ENCODE assay signal across 10 mouse cellular contexts in the genomic region with DNA sequence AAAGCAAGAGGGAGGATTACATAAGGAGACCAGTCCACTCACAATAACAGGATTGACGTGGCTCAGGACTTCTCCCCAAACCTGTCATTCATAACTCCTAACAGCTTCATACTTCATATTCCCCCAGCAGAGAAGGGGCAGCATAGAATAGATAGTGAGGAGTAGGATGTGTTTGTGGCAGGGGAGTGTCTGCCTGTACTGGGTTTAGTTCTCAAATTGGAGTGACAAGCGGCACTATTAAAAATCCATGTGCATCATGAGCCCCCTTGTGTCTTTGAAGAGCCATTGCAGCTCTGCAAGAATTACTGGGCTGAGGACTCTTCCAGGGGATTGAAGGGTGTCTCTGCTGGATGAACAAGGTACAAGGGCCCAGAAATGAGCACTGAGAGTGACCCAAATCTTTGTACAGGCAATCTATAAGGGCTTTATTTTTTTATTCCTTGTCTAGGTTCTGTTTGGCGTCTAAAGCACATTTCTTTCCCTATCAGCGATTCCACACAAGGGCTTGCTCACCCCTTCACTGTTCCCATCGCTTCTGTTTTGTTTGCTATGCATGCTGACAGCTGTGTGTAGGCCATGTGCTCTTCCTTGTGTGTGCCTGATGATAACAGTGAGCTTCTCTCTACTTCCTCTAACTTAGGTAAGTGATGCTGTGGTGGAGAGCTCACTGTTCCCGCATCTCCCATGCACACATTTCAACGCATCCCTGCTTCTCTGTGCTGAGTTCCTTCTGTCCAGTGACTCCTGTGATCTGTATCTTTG.
DNase-seq lines count a peak whose midpoint lies in the region; ATAC-seq and TF ChIP-seq lines count a peak whose summit lies in the region.
"Had no signal": no experiment of that assay in that cellular context is flagged by ENCODE, and none has a peak within 500 bp of the region (broad histone marks: within the 10 kb centered on the region; RNA-seq: fewer than 3 reads in every experiment).

No protein-coding gene starts in this region.

- H3K4me3 ChIP-seq in ES-E14 (ENCODE audit: insufficient read depth in 1 of 2, low read depth in 1 of 2, low read length in 2 of 2, poor library complexity in 1 of 2, severe bottlenecking in 1 of 2), result no peak overlapping the region
- H3K4me3 ChIP-seq in hindbrain, embryonic 16.5 days (ENCODE audit: low read length), result no peak overlapping the region
- H3K4me3 ChIP-seq: heart, embryonic 13.5 days; megakaryocyte, embryonic 14.5 days had no signal

- no peaks in the 10 kb centered on the region for H3K36me3 ChIP-seq in ES-E14 (ENCODE audit: control insufficient read depth, insufficient read depth, low read length, poor library complexity, severe bottlenecking)
- no peaks in the 10 kb centered on the region for H3K36me3 ChIP-seq in hindbrain, embryonic 16.5 days (ENCODE audit: control insufficient read depth, insufficient read depth, low read length)
- H3K36me3 ChIP-seq: heart, embryonic 13.5 days had no signal

- H3K9me3 ChIP-seq in ES-E14 (ENCODE audit: control insufficient read depth, insufficient read depth, low read depth, low read length), result no peaks in the 10 kb centered on the region
- H3K9me3 ChIP-seq in hindbrain, embryonic 16.5 days (ENCODE audit: control insufficient read depth, low read length), result no peaks in the 10 kb centered on the region
- H3K9me3 ChIP-seq: heart, embryonic 13.5 days; megakaryocyte, embryonic 14.5 days had no signal

- H3K4me1 ChIP-seq in ES-E14 (ENCODE audit: control insufficient read depth in 2 of 2, insufficient read depth in 2 of 2, low read length in 2 of 2, poor library complexity in 1 of 2), result no peaks in the 10 kb centered on the region
- no peaks in the 10 kb centered on the region for H3K4me1 ChIP-seq in hindbrain, embryonic 16.5 days (ENCODE audit: control insufficient read depth, insufficient read depth, low read depth, low read length)
- H3K4me1 ChIP-seq: megakaryocyte, embryonic 14.5 days had no signal

- no peaks in the 10 kb centered on the region for H3K27me3 ChIP-seq in hindbrain, embryonic 16.5 days (replicated peaks; ENCODE audit: control insufficient read depth, insufficient read depth, low read length)
- H3K27me3 ChIP-seq: megakaryocyte, embryonic 14.5 days had no signal

- DNase-seq in kidney, adult 18-20 months, result peak; percentile 3
- no peak for DNase-seq in kidney, postnatal 4 days
- no peak for DNase-seq in ES-E14 (ENCODE audit: low read depth, low spot score)
- DNase-seq in cerebellum, postnatal 25 days, result peak; percentile 49 to 60
- no peak for DNase-seq in yolk sac, embryonic 10.5 days (ENCODE audit: low spot score)
- no peak for DNase-seq in ovary, adult 18-20 months (ENCODE audit: low spot score)
- DNase-seq in kidney, adult 8-10 months, result no peak

- no peak overlapping the region for H3K27ac ChIP-seq in ES-E14 (ENCODE audit: insufficient read depth, low read depth, low read length, poor library complexity, severe bottlenecking)
- H3K27ac ChIP-seq in hindbrain, embryonic 16.5 days (ENCODE audit: low read depth, low read length), result no peak overlapping the region
- H3K27ac ChIP-seq: heart, embryonic 13.5 days had no signal

- in situ Hi-C loops in ES-E14 (cut with MboI; ENCODE audit: low sequenced_read_pairs in 2 of 2, unreplicated experiment in 2 of 2), result loop anchor here (5.0 to 25.0 kb wide), 2 partner anchors 836 kb away; no protein-coding TSS in a partner anchor

- H3K9ac ChIP-seq in ES-E14 (ENCODE audit: insufficient read depth, low read depth, low read length, poor library complexity, severe bottlenecking), result no peak overlapping the region
- H3K9ac ChIP-seq in hindbrain, embryonic 16.5 days (ENCODE audit: low read depth, low read length), result no peak overlapping the region; the same call in 1 of the 2 replicates
- H3K9ac ChIP-seq: heart, embryonic 13.5 days had no signal

- 66% methylated on average over 7 of the region's 7 CpGs for WGBS in hindbrain, embryonic 16.5 days

- peak; percentile 83 for ATAC-seq in hindbrain, embryonic 16.5 days

- no peak overlapping the region for H3K4me2 ChIP-seq in hindbrain, embryonic 16.5 days (ENCODE audit: low read length)
- H3K4me2 ChIP-seq: heart, embryonic 13.5 days had no signal

TF ChIP-seq in ES-E14, 5 proteins besides CTCF, POLR2A, EP300 and RAD21:
- TF ChIP-seq ZC3H11A (IDR thresholded peaks at IDR 0.05; ENCODE audit: borderline replicate concordance, low read depth, low read length) (peak; percentile 42; the same call in 1 of the 2 replicates), ZNF384 (IDR thresholded peaks at IDR 0.05; ENCODE audit: low read depth, low read length) (no peak)

Comparison
In these comparisons a context has a peak if more than half of its experiments do, and no peak if none do; other contexts are left out.
1. DNase-seq: peak in kidney, adult 18-20 months (single experiment) and cerebellum, postnatal 25 days (2 of 2); none in kidney, postnatal 4 days (0 of 2), ES-E14 (single experiment), yolk sac, embryonic 10.5 days (single experiment), ovary, adult 18-20 months (single experiment) and kidney, adult 8-10 months (0 of 2).